Mouse (Mus musculus) lung, adult 2 months (tissue): ENCODE data around the gene Baz2a.

Experiments
- CTCF ChIP-seq: fragments of 200-500 bp; IDR thresholded peaks from 2 replicates; pipeline ENCODE4 v1.5.1; 2011; ENCODE audit warnings: mild to moderate bottlenecking, low read length, control low read depth; ENCODE audit not compliant: insufficient read depth
- POLR2A ChIP-seq: fragments of 200-500 bp; IDR thresholded peaks from 2 replicates; pipeline ENCODE4 v1.6.1; 2011; ENCODE audit warnings: low read depth, mild to moderate bottlenecking, control low read depth, low read length, borderline replicate concordance; ENCODE audit errors: extremely low read depth

- TF ChIP-seq POLR2A (no peak), CTCF (no peak)
Measured at GRCm38 (mm10) chr10:128089842-128090241, 1.5 kb upstream of the Baz2a start.
